Mouse (Mus musculus) stomach, postnatal 0 days (tissue): ENCODE measurements around the gene Fgfr1op2.

Experiments
- CTCF ChIP-seq: IDR thresholded peaks from 2 replicates; pipeline ENCODE4 v1.5.1; 2016; ENCODE audit warnings: antibody characterized with exemption, low read depth, mild to moderate bottlenecking, moderate library complexity
- EP300 ChIP-seq: optimal IDR thresholded peaks from 2 replicates; pipeline ENCODE3; 2016; ENCODE audit warnings: antibody characterized with exemption

DNA sequence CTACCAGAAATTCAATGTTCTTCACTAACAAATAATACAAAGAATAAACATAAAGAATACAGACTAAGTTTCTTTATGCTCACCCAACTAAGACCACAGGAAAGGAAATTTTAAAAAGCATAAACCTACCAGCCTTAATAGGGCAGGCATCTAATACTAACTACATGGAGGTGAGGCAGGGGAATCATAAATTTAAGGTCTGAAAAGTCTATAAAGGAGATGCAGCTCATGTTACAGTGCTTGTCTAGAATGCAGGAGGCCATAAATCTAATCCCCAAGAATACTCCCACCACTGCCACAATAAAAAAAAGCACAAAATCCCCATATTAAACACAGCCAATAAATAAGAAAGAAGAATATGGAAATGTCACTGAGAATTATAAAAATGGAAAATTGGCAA is 4.9 kb upstream of the Fgfr1op2 start:
- no peak for TF ChIP-seq CTCF
- TF ChIP-seq EP300, result no peak
